Comparison of ENCODE assay signal across 28 mouse cellular contexts in genomic region chr1:52298336-52298735, GRCm38 (mm10).
DNase-seq lines count a peak whose midpoint lies in the region; ATAC-seq and TF ChIP-seq lines count a peak whose summit lies in the region.
"Had no signal": no experiment of that assay in that cellular context is flagged by ENCODE, and none has a peak within 500 bp of the region (broad histone marks: within the 10 kb centered on the region; RNA-seq: fewer than 3 reads in every experiment).

No protein-coding gene starts in this region.

- no peaks in the 10 kb centered on the region for H3K79me2 ChIP-seq in CH12.LX (replicated peaks; ENCODE audit: control insufficient read depth, extremely low read depth, insufficient read depth, poor library complexity, severe bottlenecking)

- H3K27ac ChIP-seq in CH12.LX (ENCODE audit: insufficient read depth, low read depth), result no peak overlapping the region
- H3K27ac ChIP-seq: forebrain, embryonic 13.5 days; hindbrain, embryonic 15.5 days; layer of hippocampus, adult 2 months; left cerebral cortex, adult 2 months; limb, embryonic 13.5 days; midbrain, embryonic 10.5 days; midbrain, embryonic 15.5 days; neural tube, embryonic 15.5 days had no signal

- TF ChIP-seq EP300 in CH12.LX (IDR thresholded peaks at IDR 0.05; ENCODE audit: low read length), result no peak

- no peaks in the 10 kb centered on the region for H3K27me3 ChIP-seq in CH12.LX (replicated peaks)
- H3K27me3 ChIP-seq: forebrain, embryonic 13.5 days; heart, embryonic 12.5 days; hindbrain, embryonic 15.5 days; limb, embryonic 13.5 days; midbrain, embryonic 15.5 days; neural tube, embryonic 15.5 days had no signal

- DNase-seq in 416B (ENCODE audit: low read depth), result peak; percentile 78
- DNase-seq in CH12.LX (ENCODE audit: extremely low read depth), result peak; percentile 41
- no peak for DNase-seq in cerebellum, postnatal 25 days
- no peak for DNase-seq in left cerebral cortex, adult 9 months (ENCODE audit: low spot score in 2 of 2)
- no peak for DNase-seq in Muller cell, postnatal 12 days (ENCODE audit: inconsistent ontology term)
- DNase-seq: adrenal gland, postnatal 10 days; cerebellum, adult 18-20 months; cerebellum, postnatal 10 days; gastrocnemius, postnatal 14 days; heart, adult 18-20 months; heart, postnatal 4 days; kidney, adult 2 months; kidney, postnatal 36 days; lung, postnatal 4 days; right cerebral cortex, adult 18-20 months had no signal

- TF ChIP-seq RAD21 in CH12.LX (IDR thresholded peaks at IDR 0.05; ENCODE audit: low read depth, low read length), result no peak

- peak; percentile 71 for ATAC-seq in common myeloid progenitor, adult 5-6 weeks (replicated peaks; ENCODE audit: low read depth, poor library complexity, severe bottlenecking)
- ATAC-seq in neutrophil, adult 5-6 weeks (ENCODE audit: extremely low read depth, insufficient number of reproducible peaks, low FRiP score, poor library complexity, severe bottlenecking), result peak; percentile 20; the same call in 1 of the 2 replicates
- ATAC-seq: forebrain, embryonic 13.5 days; inflammation-experienced regulatory T-cells, adult 6 months had no signal

- H3K4me2 ChIP-seq in CH12.LX (ENCODE audit: insufficient read depth, low read depth, poor library complexity, severe bottlenecking), result peak overlapping the region; percentile 16
- H3K4me2 ChIP-seq: forebrain, embryonic 13.5 days; heart, embryonic 12.5 days; hindbrain, embryonic 15.5 days; limb, embryonic 13.5 days; liver, embryonic 11.5 days; midbrain, embryonic 15.5 days; neural tube, embryonic 15.5 days had no signal

- dilution Hi-C loops in CH12.LX (cut with MboI; ENCODE audit: extremely low pct_ligation_motif_present, extremely low pct_unique_long_range_greater_than_20kb, low sequenced_read_pairs), result no loop called here

- no peak overlapping the region for H3K4me3 ChIP-seq in CH12.LX (replicated peaks in 1 of 3; ENCODE audit: low read depth in 2 of 3, low read length in 2 of 3, poor library complexity in 1 of 3)
- H3K4me3 ChIP-seq: forebrain, embryonic 13.5 days; heart, embryonic 12.5 days; hindbrain, embryonic 15.5 days; layer of hippocampus, adult 2 months; left cerebral cortex, adult 2 months; limb, embryonic 13.5 days; midbrain, embryonic 10.5 days; midbrain, embryonic 15.5 days; neural tube, embryonic 15.5 days had no signal

- TF ChIP-seq CTCF in CH12.LX (conservative IDR thresholded peaks at IDR 0.05 in 1 of 2, IDR thresholded peaks at IDR 0.05 in 1 of 2; ENCODE audit: low read depth in 2 of 2, low read length in 2 of 2), result no peak

- in situ Hi-C loops in CH12.LX (cut with MboI; ENCODE audit: low pct_ligation_motif_present, low pct_unique_long_range_greater_than_20kb, low sequenced_read_pairs), result loop anchor here (10.0 kb wide), 1 partner anchor 194 kb away; no protein-coding TSS in a partner anchor

- no peak overlapping the region for H3K9ac ChIP-seq in CH12.LX (ENCODE audit: insufficient read depth, low read depth)
- H3K9ac ChIP-seq: forebrain, embryonic 13.5 days; heart, embryonic 12.5 days; hindbrain, embryonic 15.5 days; limb, embryonic 13.5 days; midbrain, embryonic 15.5 days; neural tube, embryonic 15.5 days had no signal

- H3K36me3 ChIP-seq in CH12.LX (replicated peaks in 1 of 2; ENCODE audit: control insufficient read depth in 1 of 2, insufficient read depth in 1 of 2, low read length in 1 of 2), result no peaks in the 10 kb centered on the region
- H3K36me3 ChIP-seq: heart, embryonic 12.5 days; hindbrain, embryonic 15.5 days; limb, embryonic 13.5 days; midbrain, embryonic 10.5 days; midbrain, embryonic 15.5 days; neural tube, embryonic 15.5 days had no signal

- no peak for TF ChIP-seq POLR2A in CH12.LX (IDR thresholded peaks at IDR 0.05; ENCODE audit: low read depth, low read length)

- no peaks in the 10 kb centered on the region for H3K9me3 ChIP-seq in CH12.LX (replicated peaks; ENCODE audit: low read length)
- H3K9me3 ChIP-seq: forebrain, embryonic 13.5 days; heart, embryonic 12.5 days; hindbrain, embryonic 15.5 days; limb, embryonic 13.5 days; midbrain, embryonic 10.5 days; midbrain, embryonic 15.5 days; neural tube, embryonic 15.5 days had no signal

- peaks cover 8 to 28% of the 10 kb centered on the region in 2 experiments for H3K4me1 ChIP-seq in CH12.LX (ENCODE audit: control insufficient read depth in 1 of 2, insufficient read depth in 2 of 2)
- H3K4me1 ChIP-seq: forebrain, embryonic 13.5 days; heart, embryonic 12.5 days; hindbrain, embryonic 15.5 days; midbrain, embryonic 10.5 days; midbrain, embryonic 15.5 days; neural tube, embryonic 15.5 days had no signal

TF ChIP-seq in CH12.LX, 34 proteins besides CTCF, POLR2A, EP300 and RAD21:
- TF ChIP-seq ZNF384 (IDR thresholded peaks at IDR 0.05; ENCODE audit: low read depth, low read length) (0 out of 2 replicates have a peak, but pooled peaks have one; percentile 18), USF2 (conservative IDR thresholded peaks at IDR 0.05; ENCODE audit: low read depth, low read length) (no peak)

Comparison
In these comparisons a context has a peak if more than half of its experiments do, and no peak if none do; other contexts are left out.
1. DNase-seq: peak in 416B (single experiment) and CH12.LX (single experiment); none in cerebellum, postnatal 25 days (0 of 2), left cerebral cortex, adult 9 months (0 of 2) and Muller cell, postnatal 12 days (single experiment).